Mouse (Mus musculus) gonadal fat pad, adult 2 months (tissue): ENCODE results near the gene Zfp160. TPM values are rescaled to one million over a fixed set of nuclear protein-coding genes. Genes with fewer than 3 reads are reported as not detected.
A peak's percentile ranks its signal among the peaks of the same experiment; 100 is the strongest.
"Not testable (repeated sequence)": the region's sequence is repeated elsewhere in the genome, so short reads cannot be mapped to it uniquely, and the experiment has no call there.

Experiments
- DNase-seq: peaks from one replicate; pipeline ENCODE4 v3.0.0-alpha.2; 2012; ENCODE audit warnings: low read depth
- polyA plus RNA-seq: library from polyadenylated mRNA; depleted of rRNA; stranded (reverse); fragments of >200 nt; gene quantifications from 2 replicates; pipeline ENCODE4 v1.2.3, GENCODE M21; 2012; rRNA removed

Zfp160 gene
- polyA plus RNA-seq, result 4.7 and 5.4 TPM in 2 replicates

DNA sequence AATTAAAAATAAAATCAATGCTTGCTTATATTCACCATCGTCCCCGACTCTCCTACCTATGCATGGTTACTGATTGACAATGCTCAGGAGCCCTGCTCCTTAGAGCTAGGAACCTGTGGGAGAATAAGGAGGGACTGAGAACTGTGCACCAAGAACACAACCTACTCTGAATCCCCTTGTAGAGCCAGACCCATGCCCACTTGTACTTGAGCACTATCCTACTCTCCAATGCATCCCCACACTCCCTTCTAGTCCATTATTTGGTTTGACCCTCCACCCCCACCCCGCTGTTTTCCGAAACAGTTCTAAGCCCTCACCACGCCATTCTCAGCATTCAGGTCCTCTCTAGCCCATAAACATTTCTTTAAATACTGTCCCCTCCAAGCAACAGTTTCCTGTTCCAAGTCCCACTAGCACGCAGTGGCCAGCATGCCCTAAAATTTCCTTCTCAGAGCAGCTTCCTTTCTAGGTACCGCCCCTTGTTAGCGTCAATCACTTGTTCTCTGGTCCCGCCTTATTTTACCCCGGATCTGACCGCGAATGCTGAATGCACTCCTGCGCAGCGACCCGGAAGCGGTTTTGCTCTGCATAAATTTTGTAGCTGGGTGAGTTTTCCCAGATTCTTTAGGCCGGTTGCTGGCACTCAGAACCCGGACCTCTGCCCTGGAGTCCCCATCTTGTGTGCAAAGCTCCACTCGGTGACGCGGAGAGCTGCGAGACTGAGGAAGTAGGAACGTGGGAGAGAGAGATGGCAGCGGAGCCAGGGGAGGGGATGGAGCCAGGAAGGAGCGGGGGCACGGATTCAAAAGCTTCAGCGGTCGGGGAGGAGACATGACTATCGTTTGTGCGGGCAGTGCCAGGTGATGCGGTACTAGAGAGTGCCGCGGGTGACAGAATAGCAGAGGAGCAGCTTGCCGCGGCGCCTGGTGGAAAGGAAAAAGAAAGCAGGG is at the start of gene Zfp160:
Gene Zfp160 (plus strand): TSS at position 522 of the 950 bp plus-strand sequence.
- DNase-seq, result peak; percentile 56

DNA sequence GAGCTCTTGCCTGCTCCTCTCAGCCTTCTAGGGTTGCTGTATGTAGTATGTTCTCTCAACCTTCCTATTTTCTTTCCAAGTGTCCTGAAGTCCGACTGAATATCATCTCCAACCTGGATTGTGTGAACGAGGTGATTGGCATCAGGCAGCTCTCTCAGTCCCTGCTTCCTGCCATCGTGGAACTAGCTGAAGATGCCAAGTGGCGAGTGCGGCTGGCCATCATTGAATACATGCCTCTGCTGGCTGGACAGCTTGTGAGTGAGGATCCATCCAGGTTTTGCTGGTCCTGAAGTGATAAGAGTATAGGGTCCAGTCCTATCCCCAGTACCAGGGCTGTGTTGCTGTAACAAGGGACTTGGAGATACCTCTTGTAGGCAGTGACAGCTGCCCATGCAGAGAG is 48.3 kb upstream of the Zfp160 start:
- DNase-seq, result no peak

GRCm38 (mm10) chr17:20965421-20965820 is 43.3 kb upstream of the Zfp160 start:
- no peak for DNase-seq

GRCm38 (mm10) chr17:20966681-20967080 is 42.0 kb upstream of the Zfp160 start:
- no peak for DNase-seq

DNA sequence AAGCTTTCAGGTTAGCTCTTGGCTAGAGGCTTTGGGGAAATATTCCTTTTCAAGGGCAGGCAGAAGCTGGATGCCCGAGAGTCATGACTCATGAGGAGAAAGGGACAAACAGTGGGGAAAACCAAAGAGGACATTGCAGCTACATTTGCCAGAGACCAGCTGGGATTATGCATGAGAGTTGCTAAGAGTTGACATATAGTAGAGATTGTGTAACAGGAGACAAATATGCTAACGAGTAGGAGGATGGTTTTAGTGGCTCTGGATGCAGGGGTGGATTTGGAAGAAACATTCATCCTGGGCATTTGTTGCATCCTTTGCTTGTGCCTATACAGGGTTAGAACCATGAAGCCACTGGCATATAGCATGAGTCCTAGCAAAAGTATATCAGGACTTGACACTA is 15.0 kb upstream of the Zfp160 start:
- DNase-seq, result no peak

GRCm38 (mm10) chr17:20996364-20996763 is 12.3 kb upstream of the Zfp160 start, which contains the start of gene Vmn1r233:
TSS of gene Vmn1r233 (minus strand) at chr17:20996464.
- no peak for DNase-seq

DNA sequence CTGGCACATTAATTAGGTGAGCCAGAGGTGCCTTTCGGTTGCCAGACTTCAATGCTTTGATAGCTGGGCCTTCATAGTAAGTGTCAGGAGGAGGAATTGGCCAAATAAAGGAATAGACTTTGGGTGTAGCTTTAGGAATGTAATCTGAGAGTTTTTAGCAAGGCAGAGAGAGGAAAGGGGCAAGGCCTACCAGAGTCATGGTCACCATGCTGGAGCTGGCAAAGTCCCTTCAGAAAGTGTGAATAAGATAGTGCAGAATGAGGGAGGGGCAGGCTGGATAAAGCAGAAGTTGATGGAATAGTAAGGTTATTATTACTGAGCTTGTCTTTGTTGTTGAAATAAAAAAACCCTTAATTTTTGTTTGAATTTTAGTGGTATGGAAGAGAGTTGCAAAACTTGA is 1.0 kb downstream of the Zfp160 start:
- no peak for DNase-seq

- no peak for DNase-seq
These were observed 9.8 kb downstream of the Zfp160 start for GRCm38 (mm10) chr17:21018410-21019080.

DNA sequence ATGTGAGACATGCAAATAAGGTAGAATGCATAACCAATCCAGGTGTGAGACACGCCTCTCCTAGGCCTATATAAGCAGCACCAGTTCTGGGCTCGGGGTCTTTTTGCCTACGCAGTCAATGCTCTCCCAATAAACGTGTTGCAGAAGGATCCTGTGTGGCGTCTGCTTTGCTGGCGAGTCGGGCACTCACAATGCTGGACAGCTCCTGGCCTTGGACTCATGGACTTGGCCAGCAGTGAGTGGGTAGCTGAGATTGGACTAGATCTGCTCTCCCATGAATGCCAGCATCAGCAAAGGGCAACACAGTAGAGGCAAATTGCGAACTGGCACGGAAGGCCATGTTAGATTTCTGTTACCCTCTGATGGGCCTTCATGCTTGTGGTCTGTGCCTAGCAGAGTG is 39.3 kb downstream of the Zfp160 start:
- not testable (repeated sequence) for DNase-seq

DNA sequence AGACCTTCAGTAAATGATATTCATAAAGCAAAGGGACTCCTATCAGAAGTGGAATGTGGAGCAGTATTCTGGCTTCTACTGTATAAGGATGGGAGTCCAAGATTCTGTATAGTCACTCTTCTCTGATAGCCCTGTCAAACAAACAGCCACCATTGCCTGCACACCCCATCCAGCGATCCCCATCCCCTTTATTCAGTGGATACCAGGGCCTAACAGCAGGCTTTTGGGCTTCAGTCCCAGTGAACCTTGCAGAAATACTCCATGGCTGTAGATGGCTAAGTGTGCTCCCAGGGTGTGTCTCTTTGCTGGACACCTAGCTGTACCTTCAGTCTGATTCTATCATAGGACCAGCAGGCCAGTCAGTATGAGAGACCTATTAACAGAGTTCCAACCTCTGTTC is 42.2 kb downstream of the Zfp160 start:
- DNase-seq, result no peak

DNA sequence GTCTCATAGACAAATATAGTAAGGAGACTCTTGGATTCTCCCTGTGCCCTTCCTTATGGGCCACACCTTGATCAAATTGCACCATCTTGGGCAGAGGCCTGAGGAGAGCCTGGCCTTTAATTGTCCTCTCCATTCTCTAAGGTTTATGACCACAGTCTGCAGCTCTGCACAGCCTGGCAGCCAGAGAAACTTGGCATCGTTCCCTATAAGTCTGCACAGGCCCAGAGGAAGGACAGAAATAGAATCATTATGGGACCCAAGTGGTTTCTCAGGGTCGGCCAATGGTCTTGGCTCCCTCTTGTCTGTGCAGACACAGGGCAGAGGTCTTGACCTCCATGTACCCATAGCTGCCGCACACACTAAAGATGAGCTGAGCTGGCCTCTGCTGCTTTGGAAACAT is 42.6 kb downstream of the Zfp160 start:
- DNase-seq, result not testable (repeated sequence)

DNA sequence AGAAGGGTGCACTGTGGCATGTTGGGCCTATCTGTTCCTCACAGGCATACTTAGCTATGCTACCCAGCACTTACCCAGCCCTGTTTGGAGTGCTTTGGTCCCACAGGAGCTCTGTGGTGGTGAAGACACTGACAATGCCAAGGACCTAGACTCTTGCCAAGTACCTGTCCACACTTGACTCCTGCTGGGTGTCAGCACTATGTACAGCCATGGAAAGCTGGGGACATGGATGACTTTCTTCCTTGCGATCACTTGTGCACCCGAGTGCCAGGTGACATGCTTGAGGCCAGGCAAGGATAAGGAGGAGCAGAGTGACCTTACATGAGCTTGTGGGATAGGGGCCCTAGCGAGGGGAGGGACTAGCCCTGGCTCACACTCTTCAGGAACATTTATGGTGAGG is 43.2 kb downstream of the Zfp160 start:
- DNase-seq, result not testable (repeated sequence)

DNA sequence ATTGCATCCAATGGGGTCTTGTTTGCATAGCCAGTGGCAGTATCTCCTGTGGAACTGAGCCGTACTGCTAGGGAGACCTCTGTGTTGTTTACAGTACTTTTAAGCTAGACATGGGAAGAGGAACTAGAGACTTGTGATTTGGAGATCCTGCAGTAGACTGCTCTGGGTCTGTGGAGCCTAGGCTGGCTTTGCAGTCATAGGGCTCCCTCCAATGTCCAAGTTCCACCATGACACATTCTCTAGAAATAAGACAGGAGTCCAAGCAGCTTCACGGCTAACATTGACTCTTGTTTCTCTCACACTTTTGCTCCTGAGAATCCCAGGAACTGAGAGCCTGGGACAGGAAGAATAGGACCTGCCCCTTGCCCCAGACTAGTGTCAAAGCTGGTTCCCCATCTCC is 44.6 kb downstream of the Zfp160 start:
- DNase-seq, result no peak

- DNase-seq, result not testable (repeated sequence)
These were observed 46.4 kb downstream of the Zfp160 start for GRCm38 (mm10) chr17:21055111-21055510.

DNA sequence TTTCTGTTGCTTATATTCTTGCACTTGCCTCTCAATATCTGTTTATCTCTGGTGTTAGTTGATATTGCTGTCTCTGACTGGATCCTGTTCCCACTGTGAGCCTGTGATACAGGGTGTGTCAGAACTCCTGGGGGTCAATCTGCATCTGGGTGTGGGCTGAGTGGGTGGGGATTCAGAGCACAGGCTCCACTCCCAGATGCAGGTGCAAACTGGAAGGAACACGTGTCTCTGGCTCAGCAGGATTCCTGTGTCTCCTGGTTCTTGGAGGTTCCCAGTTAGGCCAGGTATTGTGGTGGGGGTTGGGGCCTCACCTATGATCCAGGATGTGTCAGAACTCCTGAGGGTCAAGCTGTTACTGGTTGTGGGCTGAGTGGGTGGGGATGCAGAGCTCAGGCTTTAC is 56.8 kb downstream of the Zfp160 start:
- DNase-seq, result no peak

GRCm38 (mm10) chr17:21067036-21067435 is 58.3 kb downstream of the Zfp160 start:
- DNase-seq, result no peak

- not testable (repeated sequence) for DNase-seq
These were observed 60.7 kb downstream of the Zfp160 start for GRCm38 (mm10) chr17:21069443-21069842.

- DNase-seq, result not testable (repeated sequence)
These were observed 62.3 kb downstream of the Zfp160 start for GRCm38 (mm10) chr17:21070971-21071370.

Other genes with a start within 250 kb of the Zfp160 start
- not detected in 2 replicates for gene Vmn1r228, start 222.7 kb upstream of the Zfp160 start, polyA plus RNA-seq
- gene Vmn1r229, start 197.3 kb upstream of the Zfp160 start, polyA plus RNA-seq, result not detected in 2 replicates
- not detected in 2 replicates for gene Vmn1r230, start 168.5 kb upstream of the Zfp160 start, polyA plus RNA-seq
- not detected in 2 replicates for gene Vmn1r231, start 103.8 kb upstream of the Zfp160 start, polyA plus RNA-seq
- gene Vmn1r232, start 89.2 kb upstream of the Zfp160 start, polyA plus RNA-seq, result not detected in 2 replicates
- 247 and 248 TPM in 2 replicates for gene Ppp2r1a, start 63.6 kb upstream of the Zfp160 start, polyA plus RNA-seq
- not detected in 2 replicates for gene Vmn1r233, start 12.4 kb upstream of the Zfp160 start, polyA plus RNA-seq
- gene Vmn1r234, start 217.2 kb downstream of the Zfp160 start, polyA plus RNA-seq, result not detected in 2 replicates
- gene Vmn1r235, start 247.5 kb downstream of the Zfp160 start, polyA plus RNA-seq, result not detected in 2 replicates